Mouse (Mus musculus) thymus, adult 2 months (tissue): ENCODE results near the gene Zfp609. TPM values are rescaled to one million over a fixed set of nuclear protein-coding genes. Genes with fewer than 3 reads are reported as not detected.

Experiments
- DNase-seq: peaks from one replicate; pipeline ENCODE4 v3.0.0; 2021
- H3K27ac ChIP-seq: fragments of 200-500 bp; 2 replicates; pipeline ENCODE4 v1.5.1; 2012; ENCODE audit warnings: low read length, control low read depth; ENCODE audit not compliant: control insufficient read depth, insufficient read depth
- H3K27me3 ChIP-seq: fragments of 200-500 bp; 2 replicates; pipeline ENCODE4 v1.6.1; 2012; ENCODE audit warnings: mild to moderate bottlenecking, low read length, moderate library complexity, mixed read lengths; ENCODE audit not compliant: control insufficient read depth, insufficient read depth
- H3K36me3 ChIP-seq: fragments of 200-500 bp; 2 replicates; pipeline ENCODE4 v1.6.1; 2012; ENCODE audit warnings: mild to moderate bottlenecking, low read length, moderate library complexity; ENCODE audit not compliant: control insufficient read depth, insufficient read depth
- H3K4me1 ChIP-seq: fragments of 200-500 bp; replicated peaks from 2 replicates; pipeline ENCODE4 v1.6.1; 2012; ENCODE audit warnings: low read length; ENCODE audit not compliant: control insufficient read depth, insufficient read depth
- H3K4me3 ChIP-seq: fragments of 200-500 bp; 2 replicates; pipeline ENCODE4 v1.5.1; 2012; ENCODE audit warnings: mild to moderate bottlenecking, low read length, control low read depth, moderate library complexity; ENCODE audit not compliant: control insufficient read depth, insufficient read depth
- CTCF ChIP-seq: fragments of 200-500 bp; IDR thresholded peaks from 2 replicates; pipeline ENCODE4 v1.5.1; 2012; ENCODE audit warnings: mild to moderate bottlenecking, control low read depth, low read length, moderate library complexity, borderline replicate concordance; ENCODE audit not compliant: control insufficient read depth, poor library complexity, insufficient read depth; ENCODE audit errors: extremely low read depth
- POLR2A ChIP-seq: fragments of 200-500 bp; IDR thresholded peaks from 2 replicates; pipeline ENCODE4 v1.6.1; 2012; ENCODE audit warnings: mild to moderate bottlenecking, low read length, control low read depth, moderate library complexity; ENCODE audit not compliant: control insufficient read depth, poor library complexity, insufficient read depth; ENCODE audit errors: extremely low read depth
- WGBS: fragments of 180-500 bp; shearing (Covaris S2); methylation state at CpG from one replicate; pipeline ENCODE4 v1.1.7; 2018; 5-methylcytosine and 5-hydroxymethylcytosine counted together
- polyA plus RNA-seq: library from polyadenylated mRNA; depleted of rRNA; stranded (reverse); fragments of >200 nt; gene quantifications from 2 replicates; pipeline ENCODE4 v1.2.3, GENCODE M21; 2012

Gene Zfp609
- polyA plus RNA-seq, 1 experiment = 8.0 TPM

DNA sequence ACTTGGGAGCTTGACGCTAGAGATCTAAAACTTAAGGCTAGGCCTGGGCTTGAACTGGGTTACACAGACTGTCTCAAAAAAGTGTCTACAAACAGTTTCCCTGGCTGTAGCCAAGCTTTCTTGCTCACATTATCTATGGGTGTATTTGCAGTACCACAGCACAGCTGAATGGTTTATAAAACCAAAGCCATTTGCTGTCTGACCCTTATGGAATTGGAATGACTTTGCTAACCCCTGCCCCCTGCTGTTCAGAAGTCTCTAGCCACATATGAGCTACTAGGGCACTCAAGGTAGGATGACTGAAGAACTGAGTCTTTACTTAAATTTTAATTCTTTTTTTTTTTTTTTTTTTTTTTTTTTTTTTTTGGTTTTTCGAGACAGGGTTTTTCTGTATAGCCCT is 2.0 kb upstream of the Zfp609 start:
- Histone ChIP-seq H3K4me1 (peaks cover 10% of the 10 kb centered on the region), H3K36me3 (no peaks in the 10 kb centered on the region), H3K27me3 (no peaks in the 10 kb centered on the region), H3K27ac (no peak overlapping the region), H3K4me3 (no peak overlapping the region)
- WGBS = 79% methylated on average over 2 of the region's 2 CpGs
- no peak for TF ChIP-seq POLR2A
- peak; percentile 57 for DNase-seq

DNA sequence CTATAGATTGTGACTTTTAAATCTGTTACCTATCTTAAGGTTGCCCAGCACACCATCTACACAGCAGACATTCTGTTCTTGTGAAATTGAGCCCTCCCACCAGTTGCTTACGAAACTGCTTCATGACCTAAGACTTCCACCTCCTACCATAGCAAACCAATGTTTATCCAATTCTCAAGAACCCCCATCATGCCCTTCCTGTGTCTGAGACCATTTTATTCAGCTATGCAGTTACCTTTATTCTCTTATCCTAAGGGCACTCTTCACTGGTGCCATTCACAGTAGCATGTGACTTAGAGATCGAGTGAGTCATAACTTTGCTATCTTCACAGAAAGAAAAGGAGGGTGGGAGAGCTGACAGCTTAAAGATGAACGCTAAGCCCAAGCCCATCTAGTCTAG is 1.1 kb upstream of the Zfp609 start:
- H3K27me3 ChIP-seq = no peaks in the 10 kb centered on the region
- no peak overlapping the region for H3K4me3 ChIP-seq
- TF ChIP-seq CTCF = no peak
- no peak for TF ChIP-seq POLR2A
- H3K36me3 ChIP-seq = no peaks in the 10 kb centered on the region
- 77% methylated on average over 3 of the region's 3 CpGs for whole genome bisulfite sequencing
- DNase-seq = no peak
- H3K4me1 ChIP-seq = peaks cover 12% of the 10 kb centered on the region
- H3K27ac ChIP-seq = no peak overlapping the region

DNA sequence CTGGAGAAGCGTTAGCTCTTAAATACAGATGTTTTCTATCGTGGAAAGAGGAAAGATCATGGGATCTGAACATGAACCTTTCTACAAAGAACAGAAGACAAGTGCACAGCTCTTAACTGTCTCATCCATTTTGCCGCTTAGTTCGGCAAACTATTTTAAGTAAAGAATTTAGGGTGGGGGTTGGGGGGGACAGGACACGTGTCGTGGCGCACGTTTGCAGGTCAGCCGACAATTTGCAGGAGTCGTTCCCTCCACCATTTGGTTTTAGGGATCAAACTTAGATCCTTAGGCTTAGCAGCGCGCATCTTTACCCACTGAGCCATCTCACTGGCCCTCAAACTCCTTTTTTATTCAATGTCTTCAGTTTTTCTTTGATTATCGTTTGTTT is 646 bp upstream of the Zfp609 start:
- H3K27ac ChIP-seq = no peak overlapping the region
- H3K27me3 ChIP-seq = no peaks in the 10 kb centered on the region
- peaks cover 12% of the 10 kb centered on the region for H3K4me1 ChIP-seq
- no peaks in the 10 kb centered on the region for H3K36me3 ChIP-seq
- no peak for DNase-seq
- WGBS = 18% methylated on average over 13 of the region's 13 CpGs
- H3K4me3 ChIP-seq = peak overlapping the region; percentile 58
- TF ChIP-seq POLR2A (no peak), CTCF (no peak)

DNA sequence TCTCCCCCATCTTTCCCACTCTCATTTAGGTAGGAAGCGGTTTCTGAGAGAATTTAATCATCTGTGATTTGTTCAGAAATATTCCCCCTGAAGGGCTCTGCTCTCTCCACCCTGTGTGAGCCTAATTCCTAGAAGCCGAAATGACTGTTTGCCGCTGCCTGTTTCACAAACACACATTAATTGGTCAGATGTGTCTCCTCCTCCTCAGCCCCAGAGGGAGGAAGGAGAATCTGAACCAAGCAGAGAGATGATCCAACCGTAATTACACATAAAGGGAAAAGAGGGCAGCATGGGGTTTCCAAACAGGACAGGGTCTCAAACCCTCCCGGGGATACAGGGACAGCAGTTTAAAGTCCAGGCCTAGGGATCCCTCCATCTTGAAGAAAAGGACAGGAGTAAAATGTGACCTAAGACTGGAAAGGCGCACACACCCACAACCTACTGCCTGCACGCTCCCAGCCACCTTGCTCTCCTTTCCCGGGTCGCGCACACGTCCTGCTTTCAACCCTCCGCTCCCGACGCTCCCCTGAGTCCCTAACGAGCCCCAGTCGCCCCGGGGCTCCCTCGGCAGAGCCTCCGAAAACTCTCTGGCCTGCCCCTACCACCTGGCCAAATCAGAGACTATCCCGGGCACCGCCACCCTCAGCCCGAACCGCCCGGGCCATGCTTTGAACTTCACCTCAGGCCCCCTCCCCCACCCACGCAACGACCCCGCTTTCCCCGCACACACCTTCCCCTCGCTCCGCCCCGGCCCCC is 598 bp downstream of the Zfp609 start:
- Histone ChIP-seq H3K27me3 (no peaks in the 10 kb centered on the region), H3K4me1 (peaks cover 12% of the 10 kb centered on the region), H3K27ac (no peak overlapping the region), H3K4me3 (peak overlapping the region; percentile 58), H3K36me3 (no peaks in the 10 kb centered on the region)
- TF ChIP-seq CTCF = no peak
- no peak for TF ChIP-seq POLR2A
- DNase-seq = peak; percentile 52
- WGBS = 2% methylated on average over 31 of the region's 31 CpGs

DNA sequence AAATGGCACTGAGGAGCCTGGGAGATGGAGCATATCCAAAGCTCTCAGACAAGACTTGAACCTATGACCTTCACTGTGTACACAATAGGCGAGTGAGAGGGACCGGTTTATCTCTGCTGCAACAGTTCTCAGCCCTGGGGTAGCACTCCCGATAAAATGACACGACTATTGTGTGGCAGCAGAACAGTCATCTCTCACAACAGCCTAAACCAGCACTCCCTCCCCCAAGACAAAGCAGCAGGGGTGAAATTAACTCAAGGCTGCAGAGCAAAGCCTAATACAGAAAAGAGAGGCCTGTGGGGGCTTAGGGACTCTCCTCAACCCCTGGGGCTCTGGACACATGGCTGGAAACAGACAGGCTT is 1.2 kb downstream of the Zfp609 start:
- H3K4me1 ChIP-seq = peaks cover 12% of the 10 kb centered on the region
- TF ChIP-seq POLR2A = no peak
- TF ChIP-seq CTCF = no peak
- 44% methylated on average over 4 of the region's 4 CpGs for WGBS
- no peak for DNase-seq
- no peak overlapping the region; the same call in 1 of the 2 replicates for H3K4me3 ChIP-seq
- H3K27me3 ChIP-seq = no peaks in the 10 kb centered on the region
- H3K36me3 ChIP-seq = no peaks in the 10 kb centered on the region
- no peak overlapping the region for H3K27ac ChIP-seq

DNA sequence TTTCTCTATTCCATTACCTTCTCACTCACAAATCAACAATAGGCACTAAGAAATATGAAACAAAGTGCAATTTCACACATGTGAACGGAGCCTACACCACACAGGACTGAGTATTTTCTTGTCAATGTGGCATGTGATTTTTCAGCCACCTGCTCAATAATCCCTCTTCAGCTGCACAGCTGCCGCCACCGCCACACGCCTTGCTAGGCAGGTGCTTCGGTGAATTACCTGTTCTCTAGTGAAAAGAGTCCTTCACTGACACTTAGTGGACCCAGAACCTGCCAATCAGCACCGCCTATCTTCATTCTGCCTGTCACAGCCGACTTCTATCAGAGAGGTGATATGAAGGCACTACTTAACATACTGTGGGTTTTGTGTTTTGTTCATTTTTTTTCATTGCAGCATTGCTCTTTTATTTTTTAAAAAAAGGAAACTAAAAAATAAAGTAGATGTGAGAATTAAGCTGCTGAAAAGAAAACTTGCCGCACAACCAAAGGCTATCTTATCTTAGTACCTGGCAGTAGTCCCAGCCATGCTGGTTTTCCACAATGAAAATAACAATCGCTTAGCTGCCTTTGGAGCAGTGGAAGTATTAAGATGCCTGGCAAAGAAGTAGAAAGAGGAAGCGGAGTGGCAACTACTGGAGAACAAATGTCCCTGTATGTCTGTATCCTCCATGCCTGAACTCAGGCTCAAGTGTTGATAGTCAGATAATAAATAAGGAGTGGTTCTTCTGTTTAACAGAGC is 3.5 kb downstream of the Zfp609 start:
- 65% methylated on average over 10 of the region's 10 CpGs for WGBS
- Histone ChIP-seq H3K27ac (no peak overlapping the region), H3K4me1 (peaks cover 12% of the 10 kb centered on the region), H3K36me3 (no peaks in the 10 kb centered on the region), H3K27me3 (no peaks in the 10 kb centered on the region), H3K4me3 (no peak overlapping the region)
- DNase-seq = no peak
- no peak for TF ChIP-seq CTCF
- TF ChIP-seq POLR2A = no peak

DNA sequence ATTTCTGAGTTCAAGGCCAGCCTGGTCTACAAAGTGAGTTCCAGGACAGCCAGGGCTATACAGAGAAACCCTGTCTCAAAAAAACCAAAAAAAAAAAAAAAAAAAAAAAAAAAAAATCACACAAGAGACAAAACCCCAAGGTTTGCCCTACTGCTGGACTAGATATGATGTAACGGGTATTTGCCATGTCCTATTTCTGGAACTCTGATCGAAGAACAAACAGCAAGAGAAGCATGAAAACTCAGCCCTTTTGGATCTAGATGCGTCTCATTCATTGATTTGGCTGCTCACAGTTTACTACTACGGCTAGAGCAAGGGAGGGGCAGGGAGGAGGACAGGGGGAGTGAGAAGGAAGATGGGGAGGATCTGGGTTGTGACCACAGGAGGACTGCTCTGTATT is 5.4 kb downstream of the Zfp609 start:
- no peak for TF ChIP-seq CTCF
- TF ChIP-seq POLR2A = no peak
- no peak overlapping the region for H3K27ac ChIP-seq
- H3K27me3 ChIP-seq = no peaks in the 10 kb centered on the region
- H3K4me3 ChIP-seq = no peak overlapping the region
- DNase-seq = no peak
- no peaks in the 10 kb centered on the region for H3K36me3 ChIP-seq
- H3K4me1 ChIP-seq = peaks cover 12% of the 10 kb centered on the region
- WGBS = 90% methylated on average over 4 of the region's 4 CpGs
